Mouse (Mus musculus): ENCODE results near the gene Mpnd. TPM values are rescaled to one million over a fixed set of nuclear protein-coding genes. Genes with fewer than 3 reads are reported as not detected.

Gene Mpnd
- polyA plus RNA-seq, 2 experiments, result 101 to 118 TPM

DNA sequence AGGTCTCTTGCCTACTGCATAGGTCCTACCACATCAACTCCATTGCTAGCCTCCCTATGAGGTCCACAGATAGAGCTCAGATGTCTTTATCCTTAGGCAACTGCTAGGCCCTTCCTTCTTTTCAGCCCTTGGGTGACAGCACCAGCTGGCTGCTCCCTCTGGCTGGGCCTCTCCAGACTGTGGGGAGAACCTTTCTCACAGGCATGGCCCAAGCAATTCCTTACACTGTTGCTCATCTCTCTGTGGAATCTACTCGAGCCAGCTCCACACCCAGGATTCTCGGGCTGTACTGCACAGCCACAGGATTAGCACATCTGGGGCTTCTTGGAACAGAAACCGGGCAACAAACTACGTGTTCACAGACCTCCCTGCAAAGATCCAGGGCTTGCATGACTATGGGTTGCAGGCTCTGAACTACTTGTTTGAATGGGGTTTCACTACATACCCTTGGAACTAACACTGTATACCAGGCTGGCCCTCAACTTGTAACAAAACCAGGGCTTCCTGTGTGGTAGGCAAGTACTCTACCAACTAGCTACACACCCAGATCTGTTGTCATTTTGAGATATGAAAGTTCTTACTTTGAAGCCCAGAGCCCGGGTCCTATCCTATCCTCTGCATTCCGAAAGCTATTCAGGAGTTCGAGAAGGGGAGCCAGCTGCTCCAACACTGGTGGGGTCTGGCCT is 28.7 kb downstream of the Mpnd start:
- 0 out of 2 replicates have a peak overlapping the region, but pooled peaks have one; percentile 80 for H3K4me3 ChIP-seq (replicated peaks; ENCODE audit: low read length)
- 0 out of 2 replicates have a peak overlapping the region, but pooled peaks have one; percentile 91 for H3K9ac ChIP-seq (ENCODE audit: low read depth, low read length, severe bottlenecking)
- H3K27ac ChIP-seq (replicated peaks; ENCODE audit: low read depth, low read length), result no peak overlapping the region
- DNase-seq (ENCODE audit: low spot score) (no peak), ATAC-seq (ENCODE audit: low FRiP score, low read depth) (no peak)
- H3K9me3 ChIP-seq (ENCODE audit: control insufficient read depth, low read length), result no peaks in the 10 kb centered on the region
- H3K36me3 ChIP-seq (ENCODE audit: control insufficient read depth, insufficient read depth, low read length), result peaks cover 40% of the 10 kb centered on the region
- H3K4me2 ChIP-seq (replicated peaks; ENCODE audit: low read depth, low read length, severe bottlenecking), result 0 out of 2 replicates have a peak overlapping the region, but pooled peaks have one; percentile 70
- H3K4me1 ChIP-seq (ENCODE audit: control insufficient read depth, insufficient read depth, low read length), result peaks cover 14% of the 10 kb centered on the region
- WGBS, result 87% methylated on average over 7 of the region's 7 CpGs
- TF ChIP-seq POLR2A (IDR thresholded peaks at IDR 0.05; ENCODE audit: borderline replicate concordance, extremely low read depth, insufficient read depth, insufficient read length), result no peak
- H3K27me3 ChIP-seq (ENCODE audit: control insufficient read depth, insufficient read depth, low read length), result no peaks in the 10 kb centered on the region

DNA sequence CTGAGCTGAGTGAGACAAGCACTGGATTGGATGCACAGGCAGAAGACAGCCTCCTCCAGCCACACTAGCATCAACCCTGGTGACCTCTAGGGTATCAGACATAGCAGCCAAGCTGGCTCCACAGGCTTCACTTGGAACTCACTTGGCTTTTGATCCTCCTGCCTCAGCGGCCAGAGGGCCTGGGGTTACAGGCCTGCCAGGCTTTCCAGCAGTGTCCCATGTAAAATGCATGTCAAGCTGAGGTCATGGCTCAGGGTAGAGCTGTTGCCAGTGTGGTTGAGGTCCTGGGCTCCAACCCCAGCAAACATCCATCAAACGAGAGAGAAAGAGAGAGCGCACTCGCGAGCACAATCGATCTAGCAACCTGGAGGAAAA is 29.2 kb downstream of the Mpnd start:
- H3K27ac ChIP-seq (replicated peaks; ENCODE audit: low read depth, low read length), result no peak overlapping the region
- H3K4me3 ChIP-seq (replicated peaks; ENCODE audit: low read length), result peak overlapping the region; percentile 80
- peaks cover 14% of the 10 kb centered on the region for H3K4me1 ChIP-seq (ENCODE audit: control insufficient read depth, insufficient read depth, low read length)
- DNase-seq (ENCODE audit: low spot score), result no peak
- peak overlapping the region; percentile 70; the same call in 1 of the 2 replicates for H3K4me2 ChIP-seq (replicated peaks; ENCODE audit: low read depth, low read length, severe bottlenecking)
- no peak for TF ChIP-seq POLR2A (IDR thresholded peaks at IDR 0.05; ENCODE audit: borderline replicate concordance, extremely low read depth, insufficient read depth, insufficient read length)
- peak overlapping the region; percentile 91; the same call in 1 of the 2 replicates for H3K9ac ChIP-seq (ENCODE audit: low read depth, low read length, severe bottlenecking)
- ATAC-seq (ENCODE audit: low FRiP score, low read depth), result no peak
- H3K27me3 ChIP-seq (ENCODE audit: control insufficient read depth, insufficient read depth, low read length), result no peaks in the 10 kb centered on the region
- H3K36me3 ChIP-seq (ENCODE audit: control insufficient read depth, insufficient read depth, low read length), result peaks cover 35% of the 10 kb centered on the region
- WGBS, result 77% methylated on average over 6 of the region's 6 CpGs
- H3K9me3 ChIP-seq (ENCODE audit: control insufficient read depth, low read length), result no peaks in the 10 kb centered on the region

DNA sequence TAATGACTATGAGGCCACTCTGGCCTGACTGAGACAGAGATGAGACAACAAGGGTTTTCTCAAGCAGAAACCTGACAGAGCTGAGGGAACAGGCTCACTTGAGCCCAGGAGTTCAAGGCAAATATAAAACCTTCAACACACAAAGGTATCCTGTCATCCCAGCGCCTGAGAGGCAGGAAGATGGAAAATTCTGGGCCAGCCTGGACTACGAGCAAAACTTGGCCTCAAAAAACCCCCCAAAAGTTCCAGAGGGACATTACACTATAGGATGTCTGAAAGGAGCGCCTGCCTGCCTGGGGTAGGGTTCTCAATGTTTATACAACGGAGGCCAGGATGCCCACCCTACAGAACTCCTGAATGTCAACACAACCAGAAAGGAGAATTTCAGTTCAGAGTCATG is 29.7 kb downstream of the Mpnd start:
- ATAC-seq (ENCODE audit: low FRiP score, low read depth) (no peak), DNase-seq (ENCODE audit: low spot score) (no peak)
- peak overlapping the region; percentile 70 for H3K4me2 ChIP-seq (replicated peaks; ENCODE audit: low read depth, low read length, severe bottlenecking)
- no peak for TF ChIP-seq POLR2A (IDR thresholded peaks at IDR 0.05; ENCODE audit: borderline replicate concordance, extremely low read depth, insufficient read depth, insufficient read length)
- no peak overlapping the region for H3K27ac ChIP-seq (replicated peaks; ENCODE audit: low read depth, low read length)
- H3K27me3 ChIP-seq (ENCODE audit: control insufficient read depth, insufficient read depth, low read length), result no peaks in the 10 kb centered on the region
- peaks cover 35% of the 10 kb centered on the region for H3K36me3 ChIP-seq (ENCODE audit: control insufficient read depth, insufficient read depth, low read length)
- H3K4me3 ChIP-seq (replicated peaks; ENCODE audit: low read length), result peak overlapping the region; percentile 80
- H3K9me3 ChIP-seq (ENCODE audit: control insufficient read depth, low read length), result no peaks in the 10 kb centered on the region
- peaks cover 14% of the 10 kb centered on the region for H3K4me1 ChIP-seq (ENCODE audit: control insufficient read depth, insufficient read depth, low read length)
- H3K9ac ChIP-seq (ENCODE audit: low read depth, low read length, severe bottlenecking), result peak overlapping the region; percentile 91
- 79% methylated on average over 4 of the region's 4 CpGs for WGBS

DNA sequence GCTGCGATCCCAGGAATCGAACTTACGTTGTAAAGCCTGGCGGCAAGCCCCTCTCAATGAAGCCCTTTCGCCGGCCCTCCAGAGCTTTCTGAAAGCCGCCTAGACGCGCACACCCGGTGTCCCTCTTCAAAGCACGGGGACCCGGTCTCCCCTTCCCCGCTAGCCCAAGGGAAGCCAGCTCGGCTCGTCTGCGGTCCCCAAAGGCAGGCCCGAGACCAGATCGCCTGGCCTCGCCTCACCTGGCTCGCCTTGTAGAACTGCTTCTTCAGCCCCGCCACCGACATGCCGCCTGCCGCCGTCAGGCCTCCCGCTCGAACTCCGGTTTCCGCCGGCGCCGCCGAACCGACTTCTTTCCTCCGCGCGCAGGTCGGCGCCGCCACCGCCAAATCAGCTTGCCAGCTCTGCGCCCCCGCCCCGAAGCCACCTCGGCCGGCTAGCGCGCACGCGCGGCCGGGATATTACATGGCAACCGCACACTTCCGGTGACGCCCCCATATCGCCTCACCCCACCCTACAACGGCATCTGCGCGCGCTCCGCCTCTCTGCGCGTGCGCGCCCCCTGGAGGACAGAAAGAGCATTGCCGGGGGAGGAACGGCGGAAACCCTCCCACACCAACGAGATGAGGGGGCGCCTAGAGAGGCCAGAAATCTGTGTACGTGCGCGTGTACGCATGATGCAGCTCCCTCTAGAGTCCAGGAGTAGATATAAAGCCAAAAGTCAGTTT is 30.8 kb downstream of the Mpnd start, which contains the start of gene Sh3gl1:
Gene Sh3gl1 (minus strand): TSS at position 460 of the 725 bp plus-strand sequence.
- Histone ChIP-seq H3K27ac (replicated peaks; ENCODE audit: low read depth, low read length) (peak within 1 kb of the TSS; percentile 84), H3K4me1 (ENCODE audit: control insufficient read depth, insufficient read depth, low read length) (peaks cover 20% of the 10 kb centered on the region), H3K36me3 (ENCODE audit: control insufficient read depth, insufficient read depth, low read length) (peaks cover 24% of the 10 kb centered on the region), H3K4me3 (replicated peaks; ENCODE audit: low read length) (peak within 1 kb of the TSS; percentile 80), H3K9ac (ENCODE audit: low read depth, low read length, severe bottlenecking) (peak within 1 kb of the TSS; percentile 91), H3K4me2 (replicated peaks; ENCODE audit: low read depth, low read length, severe bottlenecking) (peak within 1 kb of the TSS; percentile 70), H3K9me3 (ENCODE audit: control insufficient read depth, low read length) (no peaks in the 10 kb centered on the region), H3K27me3 (ENCODE audit: control insufficient read depth, insufficient read depth, low read length) (no peaks in the 10 kb centered on the region)
- DNase-seq (ENCODE audit: low spot score), result peak; percentile 97
- WGBS, result 0% methylated on average over 73 of the region's 74 CpGs
- ATAC-seq (ENCODE audit: low FRiP score, low read depth), result peak; percentile 90
- peak; percentile 79; the same call in 1 of the 2 replicates for TF ChIP-seq POLR2A (IDR thresholded peaks at IDR 0.05; ENCODE audit: borderline replicate concordance, extremely low read depth, insufficient read depth, insufficient read length)

DNA sequence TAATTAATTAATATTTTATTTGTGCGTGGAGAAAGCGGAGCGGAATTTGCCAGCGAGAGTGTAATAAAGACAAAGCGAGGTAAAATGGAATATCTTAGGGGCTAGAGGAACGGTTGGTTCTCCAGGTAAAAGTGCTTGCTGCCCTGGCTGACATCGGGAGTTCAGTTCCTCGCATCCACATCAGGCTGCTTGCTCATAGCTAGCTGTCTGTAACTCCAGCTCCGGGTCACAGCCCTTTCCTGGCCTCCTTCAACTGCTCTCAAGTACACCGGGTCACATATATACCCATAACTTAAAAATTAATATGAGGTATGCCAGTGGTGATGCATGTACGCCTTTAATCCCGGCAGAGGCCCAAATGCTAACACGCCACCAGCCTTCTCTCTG is 31.4 kb downstream of the Mpnd start:
- DNase-seq (ENCODE audit: low spot score) (no peak), ATAC-seq (ENCODE audit: low FRiP score, low read depth) (no peak)
- Histone ChIP-seq H3K9me3 (ENCODE audit: control insufficient read depth, low read length) (no peaks in the 10 kb centered on the region), H3K9ac (ENCODE audit: low read depth, low read length, severe bottlenecking) (peak overlapping the region; percentile 35; the same call in 1 of the 2 replicates), H3K4me3 (replicated peaks; ENCODE audit: low read length) (peak overlapping the region; percentile 80), H3K4me2 (replicated peaks; ENCODE audit: low read depth, low read length, severe bottlenecking) (peak overlapping the region; percentile 49), H3K27ac (replicated peaks; ENCODE audit: low read depth, low read length) (no peak overlapping the region; the same call in 1 of the 2 replicates), H3K4me1 (ENCODE audit: control insufficient read depth, insufficient read depth, low read length) (peaks cover 25% of the 10 kb centered on the region), H3K36me3 (ENCODE audit: control insufficient read depth, insufficient read depth, low read length) (peaks cover 23% of the 10 kb centered on the region), H3K27me3 (ENCODE audit: control insufficient read depth, insufficient read depth, low read length) (no peaks in the 10 kb centered on the region)
- no peak for TF ChIP-seq POLR2A (IDR thresholded peaks at IDR 0.05; ENCODE audit: borderline replicate concordance, extremely low read depth, insufficient read depth, insufficient read length)
- WGBS, result 38% methylated on average over 13 of the region's 13 CpGs
